Mouse (Mus musculus): ENCODE measurements around the gene Snrk. TPM values are rescaled to one million over a fixed set of nuclear protein-coding genes. Genes with fewer than 3 reads are reported as not detected.

Gene Snrk
- polyA plus RNA-seq, 1 experiment from 2014 or later, result 37.2 TPM

Other genes with a start within 250 kb of the Snrk start
- gene Ackr2, start 218.9 kb upstream of the Snrk start, polyA plus RNA-seq (2014; fragmentation: Nextera tagmentation; extraction: Ambion mirVana), result 0.25 and 0.32 TPM in 2 replicates
- gene Cyp8b1, start 201.0 kb upstream of the Snrk start, polyA plus RNA-seq (2014; fragmentation: Nextera tagmentation; extraction: Ambion mirVana), result not detected in 2 replicates
- 4.0 and 4.4 TPM in 2 replicates for gene Fam198a, start 166.3 kb upstream of the Snrk start, polyA plus RNA-seq (2014; fragmentation: Nextera tagmentation; extraction: Ambion mirVana)
- 13.0 and 13.8 TPM in 2 replicates for gene Pomgnt2, start 120.2 kb upstream of the Snrk start, polyA plus RNA-seq (2014; fragmentation: Nextera tagmentation; extraction: Ambion mirVana)
- gene Ano10, start 177.2 kb downstream of the Snrk start, polyA plus RNA-seq (2014; fragmentation: Nextera tagmentation; extraction: Ambion mirVana), result 46.0 and 47.4 TPM in 2 replicates
- gene Abhd5, start 234.3 kb downstream of the Snrk start, polyA plus RNA-seq (2014; fragmentation: Nextera tagmentation; extraction: Ambion mirVana), result 23.8 and 24.6 TPM in 2 replicates